Mouse (Mus musculus) megakaryocyte, embryonic 14.5 days (primary cell): ENCODE results near the gene Nup153.

Source experiments
- FLI1 ChIP-seq: IDR thresholded peaks from 2 replicates; pipeline ENCODE4 v1.6.1; 2012; ENCODE audit warnings: low read length, inconsistent platforms, mixed read lengths
- GATA1 ChIP-seq: IDR thresholded peaks from 3 replicates; pipeline ENCODE4 v1.6.1; 2012; ENCODE audit warnings: mixed read lengths, low read length, inconsistent platforms, borderline replicate concordance

DNA sequence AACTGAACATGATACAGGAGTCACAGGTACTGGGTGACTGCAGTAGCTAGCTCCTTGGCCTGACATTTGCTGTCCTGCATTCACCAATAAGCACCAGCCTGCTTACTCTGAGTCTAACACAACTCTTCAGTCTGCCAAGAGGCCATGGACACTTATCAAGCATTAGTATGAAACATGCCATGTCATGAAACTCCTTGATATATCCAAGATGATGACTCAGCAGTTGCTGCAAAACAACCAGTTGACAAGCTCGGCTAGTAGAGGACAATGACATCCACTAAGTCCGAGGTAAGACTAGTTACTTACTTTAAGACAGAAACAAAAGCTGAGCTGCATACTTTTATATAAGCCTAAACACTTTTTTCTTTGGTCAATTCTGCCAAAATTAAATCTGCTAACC lies 2.5 kb downstream of the Nup153 start:
- no peak for TF ChIP-seq GATA1
- TF ChIP-seq FLI1, result no peak
